Comparison of ENCODE assay signal across 20 mouse cellular contexts in genomic region chr12:50640171-50640570, GRCm38 (mm10). TPM values are rescaled to one million over a fixed set of nuclear protein-coding genes. Genes with fewer than 3 reads are reported as not detected.
"Had no signal": no experiment of that assay in that cellular context is flagged by ENCODE, and none has a peak within 500 bp of the region (broad histone marks: within the 10 kb centered on the region; RNA-seq: fewer than 3 reads in every experiment).

No protein-coding gene starts in this region.

- H3K27ac ChIP-seq: midbrain, embryonic 10.5 days; midbrain, embryonic 12.5 days; neural tube, embryonic 13.5 days; neural tube, embryonic 15.5 days had no signal

- H3K9me3 ChIP-seq: midbrain, embryonic 10.5 days; midbrain, embryonic 12.5 days; neural tube, embryonic 15.5 days had no signal

- ATAC-seq: midbrain, embryonic 16.5 days had no signal

- H3K27me3 ChIP-seq: midbrain, embryonic 12.5 days; neural tube, embryonic 13.5 days; neural tube, embryonic 15.5 days had no signal

- H3K9ac ChIP-seq: lung, embryonic 14.5 days; midbrain, embryonic 12.5 days; neural tube, embryonic 13.5 days; neural tube, embryonic 15.5 days had no signal

- H3K4me3 ChIP-seq: midbrain, embryonic 10.5 days; midbrain, embryonic 12.5 days; myocyte; neural tube, embryonic 13.5 days; neural tube, embryonic 15.5 days had no signal

- H3K4me1 ChIP-seq: midbrain, embryonic 10.5 days; midbrain, embryonic 12.5 days; neural tube, embryonic 13.5 days; neural tube, embryonic 15.5 days had no signal

- H3K36me3 ChIP-seq: midbrain, embryonic 10.5 days; midbrain, embryonic 12.5 days; neural tube, embryonic 13.5 days; neural tube, embryonic 15.5 days had no signal

- DNase-seq: lung, embryonic 14.5 days; lung, postnatal 10 days; lung, postnatal 4 days; midbrain, embryonic 14.5 days; retina, postnatal 1 day; right cerebral cortex, adult 18-20 months; right cerebral cortex, postnatal 25 days; right cerebral cortex, postnatal 4 days; spleen, adult 18-20 months; thymus, adult 18-20 months; thymus, postnatal 14 days; thymus, postnatal 36 days had no signal

- H3K4me2 ChIP-seq: lung, embryonic 14.5 days; midbrain, embryonic 12.5 days; neural tube, embryonic 13.5 days; neural tube, embryonic 15.5 days had no signal

RNA-seq across cellular contexts. Expression of gene Prkd1, which starts 8.7 kb away (rescaled TPM):
- total RNA-seq: megakaryocyte, adult 5-6 weeks; megakaryocyte-erythroid progenitor cell, adult 5-6 weeks had no signal
